Mouse (Mus musculus): Measurements from ENCODE around the gene Slc25a38. TPM values are rescaled to one million over a fixed set of nuclear protein-coding genes. Genes with fewer than 3 reads are reported as not detected.

The Slc25a38 gene
- polyA plus RNA-seq, 1 experiment, result 10.6 TPM

GRCm38 (mm10) chr9:120149222-120149828 is 39.2 kb downstream of the Slc25a38 start, which contains the start of gene Mobp:
Gene Mobp, plus strand, starts transcription at chr9:120149707.
- Histone ChIP-seq H3K4me3 (ENCODE audit: insufficient read depth, low read depth, low read length) (no peak within 1 kb of the TSS), H3K4me1 (ENCODE audit: control insufficient read depth, insufficient read depth, insufficient read length, low read length) (no peaks in the 10 kb centered on the region), H3K27ac (replicated peaks; ENCODE audit: low read depth, low read length) (no peak within 1 kb of the TSS)

GRCm38 (mm10) chr9:120151152-120151551 is 41.0 kb downstream of the Slc25a38 start:
- Histone ChIP-seq H3K4me3 (ENCODE audit: insufficient read depth, low read depth, low read length) (no peak overlapping the region), H3K4me1 (ENCODE audit: control insufficient read depth, insufficient read depth, insufficient read length, low read length) (no peaks in the 10 kb centered on the region), H3K27ac (replicated peaks; ENCODE audit: low read depth, low read length) (no peak overlapping the region)

- H3K27ac ChIP-seq (replicated peaks; ENCODE audit: low read depth, low read length), result no peak overlapping the region
- no peak overlapping the region for H3K4me3 ChIP-seq (ENCODE audit: insufficient read depth, low read depth, low read length)
- no peaks in the 10 kb centered on the region for H3K4me1 ChIP-seq (ENCODE audit: control insufficient read depth, insufficient read depth, insufficient read length, low read length)
Observed at GRCm38 (mm10) chr9:120151906-120152399, 41.8 kb downstream of the Slc25a38 start.

- Histone ChIP-seq H3K4me1 (ENCODE audit: control insufficient read depth, insufficient read depth, insufficient read length, low read length) (no peaks in the 10 kb centered on the region), H3K4me3 (ENCODE audit: insufficient read depth, low read depth, low read length) (no peak overlapping the region), H3K27ac (replicated peaks; ENCODE audit: low read depth, low read length) (no peak overlapping the region)
Observed at GRCm38 (mm10) chr9:120158047-120158446, 47.9 kb downstream of the Slc25a38 start.

GRCm38 (mm10) chr9:120163862-120164261 is 53.7 kb downstream of the Slc25a38 start:
- no peaks in the 10 kb centered on the region for H3K4me1 ChIP-seq (ENCODE audit: control insufficient read depth, insufficient read depth, insufficient read length, low read length)
- H3K27ac ChIP-seq (replicated peaks; ENCODE audit: low read depth, low read length), result no peak overlapping the region
- H3K4me3 ChIP-seq (ENCODE audit: insufficient read depth, low read depth, low read length), result no peak overlapping the region

- no peaks in the 10 kb centered on the region for H3K4me1 ChIP-seq (ENCODE audit: control insufficient read depth, insufficient read depth, insufficient read length, low read length)
- no peak overlapping the region for H3K4me3 ChIP-seq (ENCODE audit: insufficient read depth, low read depth, low read length)
- H3K27ac ChIP-seq (replicated peaks; ENCODE audit: low read depth, low read length), result no peak overlapping the region
Observed at GRCm38 (mm10) chr9:120167826-120168225, 57.7 kb downstream of the Slc25a38 start.

GRCm38 (mm10) chr9:120171295-120171694 is 61.1 kb downstream of the Slc25a38 start:
- Histone ChIP-seq H3K4me3 (ENCODE audit: insufficient read depth, low read depth, low read length) (no peak overlapping the region), H3K27ac (replicated peaks; ENCODE audit: low read depth, low read length) (no peak overlapping the region), H3K4me1 (ENCODE audit: control insufficient read depth, insufficient read depth, insufficient read length, low read length) (no peaks in the 10 kb centered on the region)

Other genes starting within 250 kb of the Slc25a38 start
- 26.2 and 36.3 TPM in 2 replicates for gene Wdr48, start 215.5 kb upstream of the Slc25a38 start, polyA plus RNA-seq (2012; ENCODE audit: insufficient read depth, insufficient read length, missing spikeins)
- 6.2 and 8.3 TPM in 2 replicates for gene Gorasp1, start 172.8 kb upstream of the Slc25a38 start, polyA plus RNA-seq (2012; ENCODE audit: insufficient read depth, insufficient read length, missing spikeins)
- gene Ttc21a, start 172.8 kb upstream of the Slc25a38 start, polyA plus RNA-seq (2012; ENCODE audit: insufficient read depth, insufficient read length, missing spikeins), result not detected in 2 replicates
- gene Csrnp1, start 125.7 kb upstream of the Slc25a38 start, polyA plus RNA-seq (2012; ENCODE audit: insufficient read depth, insufficient read length, missing spikeins), result 3.1 and 7.0 TPM in 2 replicates
- gene Xirp1, start 86.8 kb upstream of the Slc25a38 start, polyA plus RNA-seq (2012; ENCODE audit: insufficient read depth, insufficient read length, missing spikeins), result 1.6 and 2.8 TPM in 2 replicates
- 1.0 and 1.1 TPM in 2 replicates for gene Cx3cr1, start 40.5 kb upstream of the Slc25a38 start, polyA plus RNA-seq (2012; ENCODE audit: insufficient read depth, insufficient read length, missing spikeins)
- not detected in 2 replicates for gene Ccr8, start 18.3 kb upstream of the Slc25a38 start, polyA plus RNA-seq (2012; ENCODE audit: insufficient read depth, insufficient read length, missing spikeins)
- 737 and 982 TPM in 2 replicates for gene Rpsa, start 17.3 kb downstream of the Slc25a38 start, polyA plus RNA-seq (2012; ENCODE audit: insufficient read depth, insufficient read length, missing spikeins)
- not detected in 2 replicates for gene Mobp, start 39.3 kb downstream of the Slc25a38 start, polyA plus RNA-seq (2012; ENCODE audit: insufficient read depth, insufficient read length, missing spikeins)
- 1.1 and 1.8 TPM in 2 replicates for gene Myrip, start 191.1 kb downstream of the Slc25a38 start, polyA plus RNA-seq (2012; ENCODE audit: insufficient read depth, insufficient read length, missing spikeins)